Mouse (Mus musculus): ENCODE measurements around the gene Dmac2. TPM values are rescaled to one million over a fixed set of nuclear protein-coding genes. Genes with fewer than 3 reads are reported as not detected.

Gene Dmac2
- total RNA-seq, 1 experiment from 2014 or later = 33.7 TPM

DNA sequence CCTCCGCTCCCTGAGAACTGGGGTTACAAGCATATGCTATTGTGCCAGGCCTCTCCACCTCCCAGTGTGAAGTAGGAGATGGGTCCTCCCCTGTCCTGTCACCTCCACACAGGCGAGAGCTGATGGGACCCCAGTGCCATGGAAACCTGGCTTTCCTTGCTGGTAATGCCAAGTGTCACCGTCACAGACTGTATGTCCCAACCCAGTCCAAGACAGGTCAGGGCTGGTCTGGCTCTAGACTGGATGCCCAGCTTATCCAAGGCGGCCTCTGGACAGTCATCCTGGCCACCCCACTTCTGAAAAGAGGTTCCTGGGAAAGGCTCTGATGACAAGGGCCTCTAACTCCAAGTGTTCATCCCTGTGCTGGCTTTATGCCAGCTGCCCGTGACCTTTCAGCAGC lies 17.9 kb downstream of the Dmac2 start:
- no peak for ATAC-seq (replicated peaks in 1 of 2; ENCODE audit: insufficient read depth in 1 of 2, low FRiP score in 2 of 2, low TSS enrichment in 1 of 2, low read depth in 1 of 2, poor library complexity in 2 of 2, severe bottlenecking in 2 of 2)

DNA sequence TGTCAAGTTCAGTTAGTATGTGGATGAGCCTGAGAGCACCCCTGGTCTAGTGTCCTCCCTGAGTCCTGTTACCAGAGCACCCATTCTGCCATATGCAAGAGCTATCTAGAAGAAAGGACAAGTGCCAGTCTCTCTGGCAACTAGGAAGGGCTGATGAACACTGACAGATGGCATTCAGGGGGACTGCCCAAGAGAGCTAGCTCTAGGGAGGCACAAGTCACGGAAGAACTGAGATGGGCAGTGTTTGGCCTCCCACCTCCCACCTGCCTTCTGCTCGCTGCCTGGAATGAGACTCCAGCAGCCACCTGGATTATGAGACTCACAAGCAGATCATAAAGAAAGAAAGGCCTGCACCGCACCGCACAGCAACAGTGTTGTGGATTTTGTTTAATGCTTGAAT lies 20.5 kb downstream of the Dmac2 start:
- no peak for ATAC-seq (replicated peaks in 1 of 2; ENCODE audit: insufficient read depth in 1 of 2, low FRiP score in 2 of 2, low TSS enrichment in 1 of 2, low read depth in 1 of 2, poor library complexity in 2 of 2, severe bottlenecking in 2 of 2)

DNA sequence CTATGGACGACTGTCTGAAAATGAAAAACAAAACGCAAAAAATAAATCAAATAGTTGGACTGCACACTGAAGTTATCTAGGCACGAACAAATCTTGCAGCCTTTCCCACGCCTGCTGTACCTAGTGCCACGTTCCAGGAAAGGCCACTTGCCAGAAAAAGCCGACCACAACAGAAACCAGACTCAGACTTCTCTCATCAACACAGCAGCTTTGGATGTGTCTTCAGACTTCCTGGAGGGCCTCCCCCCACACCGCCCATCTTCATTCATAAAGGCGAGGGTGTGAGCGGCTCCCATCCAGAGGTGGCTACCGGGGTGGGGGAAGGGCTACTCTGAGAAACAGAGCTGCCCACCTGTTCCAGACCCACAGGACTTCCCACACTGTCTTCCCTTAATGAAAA lies 24.9 kb downstream of the Dmac2 start:
- ATAC-seq (replicated peaks in 1 of 2; ENCODE audit: insufficient read depth in 1 of 2, low FRiP score in 2 of 2, low TSS enrichment in 1 of 2, low read depth in 1 of 2, poor library complexity in 2 of 2, severe bottlenecking in 2 of 2) = peak; percentile 4 to 61; a peak in 2 of 4 replicates

DNA sequence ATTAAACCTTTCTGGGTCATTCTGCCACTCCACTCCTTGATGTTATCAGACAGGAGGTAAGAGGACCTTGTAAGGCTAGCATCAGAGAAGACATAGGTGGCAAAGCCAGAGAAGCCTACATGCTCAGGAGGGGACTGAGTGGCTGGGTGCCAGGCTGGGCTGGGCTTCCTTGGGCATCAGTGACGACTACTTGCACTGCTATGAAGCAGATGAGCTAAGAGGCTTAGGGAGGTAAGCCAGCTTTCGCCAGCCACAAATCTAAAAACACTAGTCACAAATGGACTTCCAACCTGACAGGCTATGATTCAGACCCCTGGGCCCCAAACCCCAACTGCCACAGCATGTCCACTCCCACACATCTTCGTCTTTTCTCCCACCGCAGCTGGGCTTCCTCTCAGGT lies 25.4 kb downstream of the Dmac2 start:
- peak; percentile 6 to 19; a peak in 2 of 4 replicates for ATAC-seq (replicated peaks in 1 of 2; ENCODE audit: insufficient read depth in 1 of 2, low FRiP score in 2 of 2, low TSS enrichment in 1 of 2, low read depth in 1 of 2, poor library complexity in 2 of 2, severe bottlenecking in 2 of 2)

DNA sequence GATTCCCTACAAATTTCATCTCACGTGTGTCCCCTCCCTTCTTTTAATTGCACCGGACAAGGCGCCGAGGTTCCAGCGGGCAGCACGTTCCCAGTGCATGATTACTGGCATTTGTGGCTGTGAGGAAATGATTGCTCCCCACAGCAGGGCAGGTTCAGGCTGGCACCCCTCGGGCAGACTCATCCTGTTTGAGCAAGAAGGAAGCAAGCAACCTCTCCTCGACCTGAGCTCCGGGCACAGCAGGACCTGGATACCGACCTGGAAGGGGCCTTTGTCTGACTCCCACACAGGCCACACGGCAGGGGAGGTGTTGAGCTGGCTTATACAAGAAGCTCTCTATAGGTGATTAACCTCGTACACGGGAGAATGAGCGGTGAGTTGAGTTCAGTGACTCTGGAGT lies 25.9 kb downstream of the Dmac2 start:
- peak; percentile 26 to 28; a peak in 3 of 4 replicates for ATAC-seq (replicated peaks in 1 of 2; ENCODE audit: insufficient read depth in 1 of 2, low FRiP score in 2 of 2, low TSS enrichment in 1 of 2, low read depth in 1 of 2, poor library complexity in 2 of 2, severe bottlenecking in 2 of 2)

DNA sequence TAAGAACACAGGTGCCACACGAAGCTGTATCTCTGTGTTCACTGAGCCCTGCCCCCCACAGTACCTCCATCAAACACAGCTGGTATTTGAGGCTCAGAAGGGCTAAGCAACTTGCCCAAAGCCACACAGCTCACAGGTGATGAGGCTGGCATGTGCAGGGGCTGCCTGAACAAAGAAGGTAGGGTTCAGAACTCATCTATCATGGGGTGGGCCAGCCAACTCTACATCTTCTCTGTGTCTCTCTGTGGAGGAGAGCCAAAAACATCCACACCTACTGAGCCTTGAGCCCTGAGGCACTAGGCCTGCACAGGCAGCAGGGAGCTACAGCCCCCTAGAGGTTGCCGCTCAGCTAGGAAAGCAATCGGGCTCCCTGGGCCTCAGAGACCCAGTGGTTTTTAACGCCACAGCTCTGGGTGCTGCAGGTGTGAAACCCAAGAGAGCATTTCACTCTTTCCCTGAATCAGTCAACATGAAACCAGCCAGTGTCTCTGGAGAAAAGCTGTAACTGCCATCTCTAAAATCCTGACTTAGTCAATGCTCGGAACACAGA lies 28.4 kb downstream of the Dmac2 start:
- ATAC-seq (replicated peaks in 1 of 2; ENCODE audit: insufficient read depth in 1 of 2, low FRiP score in 2 of 2, low TSS enrichment in 1 of 2, low read depth in 1 of 2, poor library complexity in 2 of 2, severe bottlenecking in 2 of 2) = 0 out of 4 replicates have a peak, but pooled peaks of 1 of the 2 experiments have one; percentile 23

DNA sequence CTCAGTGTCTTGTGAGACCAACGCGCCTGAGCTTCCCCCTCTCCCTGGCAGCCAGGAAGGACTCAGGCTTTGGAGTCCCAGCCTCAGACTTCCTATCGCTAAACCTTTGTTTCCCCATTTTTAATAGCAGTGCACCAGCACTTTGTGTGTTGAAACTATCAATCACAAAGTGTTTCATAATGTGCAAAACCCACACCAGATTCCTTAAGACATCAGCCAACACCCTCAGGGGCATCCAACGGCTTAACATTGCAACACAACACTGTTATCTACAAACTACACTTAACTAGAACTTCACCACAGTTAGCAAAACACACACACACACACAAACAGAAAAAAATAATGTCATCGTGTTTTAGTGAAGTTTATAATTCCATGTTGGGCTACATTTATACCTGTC lies 30.6 kb downstream of the Dmac2 start:
- ATAC-seq (replicated peaks in 1 of 2; ENCODE audit: insufficient read depth in 1 of 2, low FRiP score in 2 of 2, low TSS enrichment in 1 of 2, low read depth in 1 of 2, poor library complexity in 2 of 2, severe bottlenecking in 2 of 2) = peak in 1 of 2 experiments; percentile 23; a peak in 1 of 4 replicates

DNA sequence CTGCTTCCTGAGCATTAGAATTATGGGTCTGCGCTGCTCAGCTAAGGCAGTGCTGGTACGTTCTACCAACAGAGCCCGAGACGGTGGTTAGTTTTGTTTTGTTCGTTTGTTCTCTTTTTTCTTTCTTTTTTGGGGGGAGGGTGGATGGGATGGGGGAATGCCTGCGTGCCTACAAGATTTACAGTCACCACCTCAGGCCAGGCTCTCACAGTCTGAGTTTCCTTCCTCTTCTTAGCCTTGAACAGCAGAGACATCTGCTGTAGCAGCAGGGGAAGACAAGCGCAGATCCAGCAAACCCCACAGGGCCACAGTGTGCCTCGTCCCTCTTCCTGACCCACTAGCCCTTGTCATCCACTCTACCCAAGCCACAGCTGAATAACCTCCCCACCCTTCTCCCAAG lies 32.1 kb downstream of the Dmac2 start:
- ATAC-seq (replicated peaks in 1 of 2; ENCODE audit: insufficient read depth in 1 of 2, low FRiP score in 2 of 2, low TSS enrichment in 1 of 2, low read depth in 1 of 2, poor library complexity in 2 of 2, severe bottlenecking in 2 of 2) = peak; percentile 87 to 94

DNA sequence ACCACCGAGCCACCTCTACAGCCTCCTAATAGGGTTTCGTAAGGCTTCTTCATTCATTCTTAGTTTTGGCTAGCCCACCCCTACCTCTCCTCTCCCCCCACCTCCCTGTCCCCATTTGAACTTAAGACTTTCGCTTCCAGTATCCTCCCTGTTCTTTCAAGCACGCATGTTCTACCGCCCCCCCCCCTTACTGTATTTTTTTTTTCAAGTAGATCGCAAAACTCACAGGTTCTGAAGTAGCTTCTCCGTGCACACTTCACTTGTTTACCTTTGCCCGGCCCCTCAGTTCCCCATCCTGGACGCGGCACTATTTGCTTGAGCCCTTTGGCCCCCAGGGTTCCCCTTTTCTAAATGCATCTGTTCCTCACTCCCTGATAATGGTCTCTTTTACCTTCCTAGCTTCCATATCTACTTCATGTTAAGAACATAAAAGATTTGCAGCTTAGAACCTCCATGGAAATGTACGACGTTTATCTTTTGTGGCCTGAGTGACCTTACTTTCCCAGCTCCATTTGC lies 33.1 kb downstream of the Dmac2 start:
- no peak for ATAC-seq (replicated peaks in 1 of 2; ENCODE audit: insufficient read depth in 1 of 2, low FRiP score in 2 of 2, low TSS enrichment in 1 of 2, low read depth in 1 of 2, poor library complexity in 2 of 2, severe bottlenecking in 2 of 2)

DNA sequence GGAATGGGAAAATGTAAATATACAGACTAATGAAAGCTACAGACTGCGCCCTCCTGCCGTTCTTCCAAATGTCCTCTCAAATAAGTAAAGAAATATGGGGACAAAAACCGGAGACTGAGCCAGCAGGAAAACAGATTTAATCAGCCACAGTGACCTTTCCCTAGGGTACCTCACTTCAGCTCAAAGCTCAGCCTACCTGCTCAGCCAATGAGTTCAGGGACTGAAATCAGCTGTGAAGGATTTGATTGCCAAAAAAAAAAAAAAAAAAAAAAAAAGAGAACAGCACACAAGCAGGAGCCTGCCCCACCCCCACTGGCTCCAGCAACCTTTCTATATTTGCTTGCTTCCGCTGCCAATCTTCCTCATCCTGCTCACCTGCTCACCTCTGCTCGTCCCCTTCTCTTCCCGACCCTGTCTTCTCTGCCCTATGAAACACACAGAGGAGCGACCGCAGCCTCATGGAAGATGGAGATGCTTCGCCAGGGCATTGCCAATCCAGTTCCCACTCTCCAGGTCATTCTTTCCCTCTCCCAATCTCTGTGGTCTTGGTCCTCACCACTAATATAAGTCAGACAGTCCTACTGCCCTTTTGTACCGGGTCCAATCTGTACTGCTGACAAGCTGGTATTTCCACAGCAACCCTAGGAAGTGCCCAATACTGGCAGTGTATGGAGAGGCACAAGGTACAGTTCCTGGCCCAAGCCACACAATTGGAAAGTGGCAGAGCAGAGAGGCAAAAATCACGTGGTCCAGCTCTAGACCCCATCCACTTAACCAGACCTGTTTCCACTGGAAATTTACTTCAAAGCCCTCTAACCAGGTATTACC lies 36.6 kb downstream of the Dmac2 start:
- ATAC-seq (replicated peaks in 1 of 2; ENCODE audit: insufficient read depth in 1 of 2, low FRiP score in 2 of 2, low TSS enrichment in 1 of 2, low read depth in 1 of 2, poor library complexity in 2 of 2, severe bottlenecking in 2 of 2) = no peak

DNA sequence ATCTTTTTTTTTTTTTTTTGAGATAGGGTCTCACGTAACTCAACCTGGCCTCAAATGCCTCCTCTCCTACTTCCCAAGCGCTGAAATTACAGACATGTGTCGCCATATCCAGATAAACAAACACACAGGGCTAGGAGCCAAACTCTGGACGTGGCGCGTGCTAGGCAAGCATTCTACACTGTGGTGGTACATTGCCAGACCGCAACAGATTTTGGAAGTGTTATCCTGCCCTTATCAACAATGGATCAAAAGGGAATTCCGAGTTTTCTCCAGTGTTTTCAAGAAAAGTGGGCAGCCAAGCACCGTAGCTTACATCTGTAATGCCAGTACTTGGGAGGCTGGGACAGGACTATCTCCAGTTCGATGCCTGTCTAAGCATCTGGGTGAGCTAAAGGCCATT lies 38.6 kb downstream of the Dmac2 start:
- ATAC-seq (replicated peaks in 1 of 2; ENCODE audit: insufficient read depth in 1 of 2, low FRiP score in 2 of 2, low TSS enrichment in 1 of 2, low read depth in 1 of 2, poor library complexity in 2 of 2, severe bottlenecking in 2 of 2) = no peak

DNA sequence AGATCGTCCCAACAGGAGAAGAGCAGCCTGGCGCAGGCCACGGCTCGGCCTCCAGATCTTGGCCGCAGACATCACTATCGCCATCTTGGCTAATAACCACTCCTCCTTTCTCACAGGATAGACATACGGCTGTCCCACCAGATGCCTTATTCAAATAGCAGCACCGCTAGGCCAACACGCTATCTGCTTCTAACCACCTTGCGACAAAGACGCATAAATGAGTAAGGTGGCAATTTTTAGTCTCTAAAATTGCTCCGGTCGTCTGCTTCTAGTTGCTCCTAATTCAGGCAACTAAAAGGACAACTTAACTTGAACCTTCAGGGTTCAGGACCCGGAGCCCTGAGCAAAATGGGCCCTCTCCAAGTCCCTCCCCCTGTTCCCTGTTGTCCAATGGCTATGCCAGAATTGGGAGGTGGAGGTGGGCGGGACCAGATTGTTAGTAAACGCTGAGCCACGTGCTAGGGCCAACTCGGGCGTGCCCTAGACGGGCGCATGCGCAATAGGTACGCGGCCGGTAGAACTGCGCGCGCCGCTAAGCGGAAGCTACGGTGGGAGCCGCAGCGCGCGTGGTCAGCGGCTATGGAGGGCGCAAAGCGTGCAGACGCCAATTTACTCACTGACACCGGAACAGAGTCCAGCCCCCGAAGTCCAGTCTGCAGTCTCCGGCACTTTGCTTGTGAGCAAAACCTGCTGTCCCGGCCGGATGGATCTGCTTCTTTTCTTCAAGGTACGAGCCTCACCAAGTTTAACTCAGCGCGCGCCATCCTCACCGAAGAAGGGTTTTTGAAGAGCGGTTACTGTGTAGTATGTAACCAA lies 39.7 kb downstream of the Dmac2 start, which contains the start of the genes Bckdha and Exosc5:
Gene Bckdha, minus strand, starts transcription at position 325 of the 816 bp plus-strand sequence.
Gene Exosc5, plus strand, starts transcription at position 508 of the 816 bp plus-strand sequence.
- ATAC-seq (replicated peaks in 1 of 2; ENCODE audit: insufficient read depth in 1 of 2, low FRiP score in 2 of 2, low TSS enrichment in 1 of 2, low read depth in 1 of 2, poor library complexity in 2 of 2, severe bottlenecking in 2 of 2) = peak; percentile 93 to 97

DNA sequence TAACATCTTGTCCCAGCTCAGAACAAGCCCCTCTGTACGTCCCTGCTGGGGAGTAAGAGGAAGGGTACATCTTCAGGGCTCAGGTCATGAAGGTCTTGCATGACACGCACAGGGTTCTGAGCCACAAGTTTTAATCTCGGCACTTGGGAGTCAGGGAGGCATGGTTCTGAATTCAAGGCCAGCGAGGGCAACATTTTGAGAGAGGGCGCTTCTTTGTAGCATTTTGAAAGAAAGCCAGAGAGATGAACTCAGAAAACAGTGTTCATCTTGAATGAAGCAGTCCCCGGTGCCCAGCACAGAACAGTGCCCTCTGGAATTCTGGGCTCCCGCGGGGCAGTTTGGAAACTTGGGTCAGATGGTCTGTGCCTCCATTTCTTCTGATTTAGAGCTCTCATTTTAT lies 47.2 kb downstream of the Dmac2 start:
- no peak for ATAC-seq (replicated peaks in 1 of 2; ENCODE audit: insufficient read depth in 1 of 2, low FRiP score in 2 of 2, low TSS enrichment in 1 of 2, low read depth in 1 of 2, poor library complexity in 2 of 2, severe bottlenecking in 2 of 2)

DNA sequence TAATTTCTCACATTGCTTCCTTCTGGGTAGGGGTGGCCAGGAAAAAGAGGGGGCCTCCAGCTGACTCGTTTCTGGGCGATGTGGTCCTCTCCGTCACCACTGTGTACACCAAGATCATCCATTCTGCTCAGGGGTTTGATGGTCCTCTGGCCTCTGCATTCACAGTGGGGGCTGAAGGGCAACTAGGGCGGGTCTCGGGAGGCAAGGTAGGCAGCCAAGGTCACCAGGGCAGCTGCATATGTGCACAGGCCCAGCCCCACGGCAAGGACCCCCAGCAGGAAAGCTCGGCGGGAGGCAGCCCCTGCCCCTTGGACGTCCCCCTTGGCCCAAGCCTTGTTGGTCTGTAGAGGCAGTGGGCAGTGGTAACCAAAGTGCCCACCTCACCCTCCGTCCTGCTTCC lies 49.9 kb downstream of the Dmac2 start:
- ATAC-seq (replicated peaks in 1 of 2; ENCODE audit: insufficient read depth in 1 of 2, low FRiP score in 2 of 2, low TSS enrichment in 1 of 2, low read depth in 1 of 2, poor library complexity in 2 of 2, severe bottlenecking in 2 of 2) = no peak

DNA sequence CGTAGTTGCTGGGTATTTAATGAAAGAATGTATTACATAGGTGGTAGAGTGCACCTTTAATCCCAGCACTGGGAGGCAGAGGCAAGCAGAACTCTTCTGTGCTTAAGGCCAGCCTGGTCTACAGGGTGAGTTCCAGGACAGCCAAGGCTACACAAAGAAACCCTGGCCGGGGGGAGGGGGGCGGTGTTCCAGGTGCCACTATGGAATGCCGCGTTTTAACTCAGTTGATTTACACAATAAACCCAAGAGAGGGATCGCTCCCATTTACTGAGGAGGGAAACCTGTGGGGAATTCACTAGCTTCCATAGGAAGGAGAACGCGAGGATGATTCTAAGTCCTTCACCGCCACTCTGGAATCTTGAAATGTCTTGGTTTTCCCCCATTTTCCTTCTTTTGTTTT lies 50.4 kb downstream of the Dmac2 start:
- ATAC-seq (replicated peaks in 1 of 2; ENCODE audit: insufficient read depth in 1 of 2, low FRiP score in 2 of 2, low TSS enrichment in 1 of 2, low read depth in 1 of 2, poor library complexity in 2 of 2, severe bottlenecking in 2 of 2) = no peak

DNA sequence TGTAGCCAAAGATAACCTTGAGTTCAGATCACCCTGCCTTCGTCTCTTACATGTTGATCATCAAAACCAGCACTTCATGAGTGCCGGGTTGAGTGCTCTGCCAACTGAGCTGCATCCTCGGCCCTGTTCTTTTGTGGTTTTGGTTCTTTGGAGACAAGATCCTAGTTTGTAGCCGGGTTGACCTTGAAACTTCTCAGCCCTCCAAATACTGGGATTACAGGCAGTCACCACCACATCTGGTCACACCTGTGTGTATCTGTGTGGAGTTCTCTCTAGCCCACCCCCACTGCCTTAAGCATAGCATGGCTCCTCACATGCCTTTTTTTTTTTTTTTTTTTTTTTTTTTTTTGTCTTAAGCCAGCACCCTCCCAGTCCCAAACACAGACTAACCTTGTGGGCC lies 50.9 kb downstream of the Dmac2 start:
- no peak for ATAC-seq (replicated peaks in 1 of 2; ENCODE audit: insufficient read depth in 1 of 2, low FRiP score in 2 of 2, low TSS enrichment in 1 of 2, low read depth in 1 of 2, poor library complexity in 2 of 2, severe bottlenecking in 2 of 2)

DNA sequence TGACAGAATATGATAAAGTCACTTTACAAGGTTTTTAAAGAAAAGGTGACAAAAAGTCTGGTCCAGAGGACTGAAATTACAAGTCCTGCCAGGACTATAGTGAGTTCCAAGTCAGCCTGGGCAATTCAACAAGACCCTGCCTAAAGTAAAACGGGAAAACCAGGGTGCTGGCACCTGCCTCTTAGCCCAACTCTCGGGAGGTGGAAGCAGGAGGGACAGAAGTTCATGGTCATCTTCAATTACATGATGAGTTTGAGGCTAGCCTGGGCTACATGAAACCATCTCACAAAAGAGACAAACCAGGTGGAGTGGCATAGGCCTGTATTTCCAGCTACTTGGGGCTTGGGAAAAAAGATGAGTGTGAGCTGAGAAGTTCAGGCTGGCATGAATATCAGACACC lies 52.5 kb downstream of the Dmac2 start:
- no peak for ATAC-seq (replicated peaks in 1 of 2; ENCODE audit: insufficient read depth in 1 of 2, low FRiP score in 2 of 2, low TSS enrichment in 1 of 2, low read depth in 1 of 2, poor library complexity in 2 of 2, severe bottlenecking in 2 of 2)

DNA sequence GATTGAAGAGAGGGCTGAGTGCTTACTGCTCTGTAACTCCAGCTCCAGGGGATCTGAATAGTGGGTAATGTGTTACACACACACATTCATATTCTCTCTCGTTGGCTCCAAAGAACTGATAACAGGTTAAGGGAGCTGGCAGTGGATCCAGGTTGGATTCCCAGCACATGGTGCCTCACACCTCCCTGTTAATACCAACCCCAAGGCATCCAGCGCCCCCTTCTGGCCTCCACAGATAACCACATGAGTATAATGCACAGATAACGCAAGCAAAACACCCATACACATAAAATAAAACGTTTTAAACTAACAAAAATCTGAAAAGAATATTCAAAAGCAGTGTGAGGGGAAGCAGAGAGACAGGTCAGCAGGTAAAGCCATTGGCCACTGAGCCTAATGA lies 53.2 kb downstream of the Dmac2 start:
- ATAC-seq (replicated peaks in 1 of 2; ENCODE audit: insufficient read depth in 1 of 2, low FRiP score in 2 of 2, low TSS enrichment in 1 of 2, low read depth in 1 of 2, poor library complexity in 2 of 2, severe bottlenecking in 2 of 2) = no peak
